Mouse (Mus musculus) embryonic facial prominence, embryonic 10.5 days (tissue): ENCODE results near the gene Tmem151a. TPM values are rescaled to one million over a fixed set of nuclear protein-coding genes. Genes with fewer than 3 reads are reported as not detected.

Experiments used
- DNase-seq: peaks from one replicate; pipeline ENCODE4 v3.0.0-alpha.2; 2017; ENCODE audit warnings: low spot score
- H3K27ac ChIP-seq: fragments of 300-500 bp; sonication (generic); replicated peaks from 2 replicates; pipeline ENCODE4 v1.5.1; 2016; ENCODE audit warnings: mild to moderate bottlenecking
- H3K27me3 ChIP-seq: fragments of 300-500 bp; sonication (generic); replicated peaks from 2 replicates; pipeline ENCODE4 v1.6.1; 2016; ENCODE audit warnings: low read depth, mild to moderate bottlenecking; ENCODE audit not compliant: poor library complexity, severe bottlenecking
- H3K36me3 ChIP-seq: fragments of 300-500 bp; sonication (generic); replicated peaks from 2 replicates; pipeline ENCODE4 v1.6.1; 2016; ENCODE audit warnings: mild to moderate bottlenecking, moderate library complexity
- H3K4me1 ChIP-seq: fragments of 300-500 bp; sonication (generic); 2 replicates; pipeline ENCODE4 v1.6.1; 2016
- H3K4me3 ChIP-seq: fragments of 300-500 bp; sonication (generic); 2 replicates; pipeline ENCODE4 v1.5.1; 2016; ENCODE audit warnings: mild to moderate bottlenecking, moderate library complexity
- H3K9me3 ChIP-seq: fragments of 300-500 bp; sonication (generic); 2 replicates; pipeline ENCODE4 v1.6.1; 2016; ENCODE audit warnings: mild to moderate bottlenecking
- WGBS: fragments of 180-500 bp; shearing (Covaris S2); methylation state at CpG from one replicate; pipeline ENCODE4 v1.1.7; 2016; 5-methylcytosine and 5-hydroxymethylcytosine counted together
- polyA plus RNA-seq: library from polyadenylated mRNA; unstranded; fragments of >200 nt; fragmentation: Nextera tagmentation; extraction: Ambion mirVana; gene quantifications from 2 replicates; pipeline ENCODE4 v1.2.1, GENCODE M21; 2016

Tmem151a gene
- polyA plus RNA-seq, 1 experiment from 2014 or later: 1.4 TPM

DNA sequence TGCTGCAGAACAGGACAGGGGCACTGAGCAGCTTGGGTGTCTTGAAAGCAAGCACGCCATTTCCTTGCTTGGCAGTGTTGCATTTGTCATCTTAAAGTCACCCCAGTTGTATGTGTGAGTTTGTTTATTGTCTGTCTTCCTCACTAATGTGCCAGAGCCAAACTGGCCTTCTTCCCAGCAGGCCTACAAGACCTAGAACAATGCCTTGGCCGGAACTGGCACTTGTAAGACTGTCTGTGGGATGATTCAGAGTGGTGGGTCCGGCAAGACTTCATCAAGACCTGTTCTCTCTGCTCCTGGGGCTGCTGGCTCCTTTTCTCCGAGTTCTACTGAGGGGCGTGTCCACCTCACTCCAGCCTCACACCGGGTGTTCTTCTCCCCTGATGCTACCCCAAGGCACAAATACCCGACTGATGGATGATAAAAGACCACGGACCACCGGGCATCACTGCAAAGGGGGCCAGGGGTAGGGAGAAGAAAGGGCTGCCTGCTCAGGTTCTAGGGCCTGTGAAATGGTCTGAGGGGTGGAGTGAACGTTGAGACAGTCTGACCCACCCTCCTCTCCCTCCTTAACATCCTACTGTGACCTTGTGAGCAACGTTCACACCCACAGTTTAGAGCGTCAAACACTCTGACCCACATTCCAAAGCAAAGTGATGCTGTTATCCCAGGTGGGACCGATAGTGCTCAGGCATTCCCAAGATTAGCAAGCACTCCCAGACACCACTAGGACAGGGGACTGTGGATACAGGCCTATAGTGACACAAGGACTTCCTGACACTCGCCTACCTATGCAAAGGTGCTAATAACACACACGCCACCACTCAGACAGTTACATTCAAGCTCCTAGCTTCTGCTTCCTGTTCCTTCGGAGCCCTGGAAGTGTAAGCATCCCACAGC lies 27.2 kb downstream of the Tmem151a start:
- peak; percentile 10 for DNase-seq
- H3K4me1 ChIP-seq: peaks cover 68% of the 10 kb centered on the region
- H3K9me3 ChIP-seq: no peaks in the 10 kb centered on the region
- H3K36me3 ChIP-seq: 0 out of 2 replicates have a peak, but pooled peaks cover 4% of the 10 kb centered on the region
- peak overlapping the region; percentile 29; the same call in 1 of the 2 replicates for H3K4me3 ChIP-seq
- WGBS: 26% methylated on average over 16 of the region's 16 CpGs
- H3K27ac ChIP-seq: peak overlapping the region; percentile 82
- H3K27me3 ChIP-seq: peaks cover 22% of the 10 kb centered on the region

DNA sequence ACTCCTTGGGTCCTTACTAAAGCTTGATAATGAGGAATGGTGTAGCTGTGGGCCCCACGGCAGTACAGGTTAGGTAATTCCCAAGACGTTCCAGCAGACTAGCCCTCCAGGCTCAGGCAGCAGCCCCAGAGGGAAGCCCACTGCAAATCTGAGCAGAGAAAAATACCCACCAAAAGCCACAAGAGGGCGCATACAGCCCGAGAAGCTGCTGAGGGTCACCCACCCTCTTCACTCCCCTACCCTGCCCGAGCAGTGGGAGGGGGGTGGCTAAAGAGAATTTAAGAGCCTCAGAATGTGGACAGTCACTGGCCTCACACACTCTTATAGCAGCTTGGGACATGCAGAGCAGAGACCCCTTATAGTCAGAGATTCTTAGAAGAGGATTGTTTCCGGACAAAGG lies 29.1 kb downstream of the Tmem151a start:
- WGBS: 11% methylated on average over 6 of the region's 6 CpGs
- Histone ChIP-seq H3K27ac (peak overlapping the region; percentile 77), H3K36me3 (0 out of 2 replicates have a peak, but pooled peaks cover 4% of the 10 kb centered on the region), H3K9me3 (no peaks in the 10 kb centered on the region), H3K4me3 (0 out of 2 replicates have a peak overlapping the region, but pooled peaks have one; percentile 19), H3K4me1 (peaks cover 65% of the 10 kb centered on the region), H3K27me3 (peaks cover 41% of the 10 kb centered on the region)
- peak; percentile 81 for DNase-seq

DNA sequence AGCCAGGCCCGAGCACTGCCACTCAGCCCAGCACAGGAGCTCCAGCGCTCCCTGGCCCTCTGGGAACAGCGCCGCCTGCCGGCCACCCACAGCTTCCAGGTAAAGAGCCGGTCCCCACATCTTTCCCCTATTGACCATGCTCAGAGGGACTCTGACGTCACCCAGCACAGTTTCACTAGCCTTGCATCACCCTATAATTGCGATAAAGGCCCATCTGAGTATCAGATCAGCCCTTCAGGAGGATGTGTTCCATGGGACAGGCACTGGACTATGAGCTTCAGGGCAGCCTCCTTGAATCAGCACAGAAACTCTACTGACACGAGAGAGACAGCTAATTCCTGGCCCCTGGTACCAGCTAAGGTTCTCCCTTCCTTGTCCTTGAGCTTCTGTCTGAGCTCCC lies 31.4 kb downstream of the Tmem151a start:
- Histone ChIP-seq H3K9me3 (no peaks in the 10 kb centered on the region), H3K4me3 (peak overlapping the region; percentile 17; the same call in 1 of the 2 replicates), H3K27me3 (peaks cover 56% of the 10 kb centered on the region), H3K27ac (no peak overlapping the region), H3K36me3 (peaks cover 12% of the 10 kb centered on the region), H3K4me1 (peaks cover 63% of the 10 kb centered on the region)
- DNase-seq: peak; percentile 84
- WGBS: 17% methylated on average over 9 of the region's 9 CpGs

DNA sequence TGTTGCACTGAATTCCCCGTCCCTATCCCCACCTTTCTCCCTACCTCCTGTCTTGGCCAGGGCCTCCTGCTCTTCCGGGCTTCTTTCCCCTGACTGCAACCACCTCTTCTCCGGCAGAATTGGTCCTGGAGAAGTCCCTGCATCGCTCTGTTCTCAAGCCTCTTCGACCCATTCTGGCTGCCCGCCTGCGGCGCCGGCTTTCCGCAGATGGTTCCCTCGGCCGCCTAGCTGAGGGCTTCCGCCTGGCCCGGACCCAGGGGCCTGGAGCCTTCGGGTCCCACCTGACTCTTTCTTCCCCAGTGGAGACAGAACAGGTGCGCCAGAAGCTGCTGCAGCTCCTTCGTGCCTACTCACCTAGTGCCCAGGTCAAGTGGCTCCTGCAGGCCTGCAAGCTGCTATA lies 32.5 kb downstream of the Tmem151a start:
- Histone ChIP-seq H3K9me3 (no peaks in the 10 kb centered on the region), H3K36me3 (peaks cover 23% of the 10 kb centered on the region), H3K27me3 (peaks cover 56% of the 10 kb centered on the region), H3K4me1 (peaks cover 53% of the 10 kb centered on the region), H3K4me3 (no peak overlapping the region), H3K27ac (peak overlapping the region; percentile 37; the same call in 1 of the 2 replicates)
- no peak for DNase-seq
- 63% methylated on average over 17 of the region's 17 CpGs for WGBS

DNA sequence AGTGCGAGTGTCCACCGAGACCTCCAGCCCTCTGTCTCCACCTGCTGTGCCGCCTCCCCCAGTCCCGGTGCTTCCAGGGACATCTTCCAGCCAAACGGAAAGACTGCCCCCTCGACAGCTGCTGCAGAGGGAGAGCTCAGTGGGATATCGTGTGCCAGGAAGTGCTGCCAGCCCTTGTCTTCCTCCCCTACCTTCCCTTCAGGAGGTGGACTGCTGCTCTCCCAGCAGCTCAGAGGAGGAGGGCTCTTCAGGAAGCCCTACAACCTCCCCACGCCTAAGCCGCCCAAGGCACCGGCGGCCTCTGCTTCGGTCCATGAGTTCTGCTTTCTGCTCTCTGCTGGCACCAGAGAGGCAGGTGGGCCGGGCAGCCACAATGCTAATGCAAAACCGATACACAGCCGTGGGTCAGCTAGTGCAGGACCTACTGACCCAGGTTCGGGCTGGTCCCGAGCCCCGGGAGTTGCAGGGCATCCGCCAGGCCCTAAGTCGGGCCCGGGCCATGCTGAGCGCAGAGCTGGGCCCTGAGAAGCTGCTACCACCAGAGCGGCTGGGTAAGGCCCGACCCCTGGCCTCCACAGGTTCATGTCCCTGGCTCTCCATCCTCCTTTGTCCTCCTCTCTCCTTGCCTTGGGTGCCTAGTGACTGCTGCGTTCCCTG lies 33.0 kb downstream of the Tmem151a start:
- Histone ChIP-seq H3K4me1 (peaks cover 48% of the 10 kb centered on the region), H3K9me3 (no peaks in the 10 kb centered on the region), H3K27ac (peak overlapping the region; percentile 37; the same call in 1 of the 2 replicates), H3K27me3 (peaks cover 56% of the 10 kb centered on the region), H3K36me3 (peaks cover 28% of the 10 kb centered on the region), H3K4me3 (peak overlapping the region; percentile 44)
- DNase-seq: no peak
- 25% methylated on average over 25 of the region's 25 CpGs for WGBS

DNA sequence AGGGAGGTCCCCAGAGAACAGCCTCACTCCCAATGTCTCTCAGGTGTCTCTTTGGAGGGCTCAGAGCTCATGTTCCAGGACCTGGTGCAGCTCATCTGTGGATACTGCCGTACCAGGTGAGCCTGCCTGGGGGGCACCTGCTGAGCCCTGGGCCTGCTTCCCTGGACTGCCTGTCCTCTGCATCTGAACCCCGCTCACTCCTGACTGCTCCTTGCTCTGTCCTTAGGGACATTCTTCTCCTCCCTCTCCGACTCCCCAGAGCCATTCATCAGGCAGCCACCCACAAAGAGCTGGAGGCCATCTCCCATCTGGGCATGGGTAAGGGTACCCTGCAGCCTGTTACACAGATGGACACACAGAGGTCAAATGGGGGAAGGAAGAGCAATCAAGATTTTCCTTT lies 33.8 kb downstream of the Tmem151a start:
- H3K27me3 ChIP-seq: peaks cover 56% of the 10 kb centered on the region
- peaks cover 41% of the 10 kb centered on the region for H3K4me1 ChIP-seq
- no peaks in the 10 kb centered on the region for H3K9me3 ChIP-seq
- WGBS: 35% methylated on average over 3 of the region's 3 CpGs
- peak overlapping the region; percentile 44 for H3K4me3 ChIP-seq
- no peak for DNase-seq
- H3K27ac ChIP-seq: peak overlapping the region; percentile 67
- H3K36me3 ChIP-seq: peaks cover 36% of the 10 kb centered on the region

DNA sequence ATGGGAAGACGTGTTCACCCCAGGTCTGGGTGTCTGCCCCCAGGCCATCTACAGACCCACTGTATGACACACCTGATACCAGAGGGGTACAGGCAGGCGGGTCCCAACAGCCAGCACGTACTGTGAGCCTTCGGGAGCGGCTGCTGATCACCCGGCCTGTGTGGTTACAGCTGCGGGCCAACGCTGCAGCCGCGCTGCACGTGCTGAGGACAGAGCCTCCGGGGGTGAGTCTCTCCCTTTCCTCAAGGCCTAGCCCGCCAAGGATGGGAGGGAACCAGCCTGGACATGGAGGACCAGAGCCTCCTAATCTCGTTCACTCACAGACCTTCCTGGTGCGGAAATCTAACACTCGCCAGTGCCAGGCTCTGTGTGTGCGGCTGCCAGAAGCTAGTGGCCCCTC lies 34.3 kb downstream of the Tmem151a start:
- no peaks in the 10 kb centered on the region for H3K9me3 ChIP-seq
- H3K4me1 ChIP-seq: peaks cover 36% of the 10 kb centered on the region
- peak overlapping the region; percentile 67 for H3K27ac ChIP-seq
- H3K36me3 ChIP-seq: peaks cover 41% of the 10 kb centered on the region
- DNase-seq: peak; percentile 52
- peaks cover 56% of the 10 kb centered on the region for H3K27me3 ChIP-seq
- peak overlapping the region; percentile 44 for H3K4me3 ChIP-seq
- 4% methylated on average over 17 of the region's 17 CpGs for WGBS

DNA sequence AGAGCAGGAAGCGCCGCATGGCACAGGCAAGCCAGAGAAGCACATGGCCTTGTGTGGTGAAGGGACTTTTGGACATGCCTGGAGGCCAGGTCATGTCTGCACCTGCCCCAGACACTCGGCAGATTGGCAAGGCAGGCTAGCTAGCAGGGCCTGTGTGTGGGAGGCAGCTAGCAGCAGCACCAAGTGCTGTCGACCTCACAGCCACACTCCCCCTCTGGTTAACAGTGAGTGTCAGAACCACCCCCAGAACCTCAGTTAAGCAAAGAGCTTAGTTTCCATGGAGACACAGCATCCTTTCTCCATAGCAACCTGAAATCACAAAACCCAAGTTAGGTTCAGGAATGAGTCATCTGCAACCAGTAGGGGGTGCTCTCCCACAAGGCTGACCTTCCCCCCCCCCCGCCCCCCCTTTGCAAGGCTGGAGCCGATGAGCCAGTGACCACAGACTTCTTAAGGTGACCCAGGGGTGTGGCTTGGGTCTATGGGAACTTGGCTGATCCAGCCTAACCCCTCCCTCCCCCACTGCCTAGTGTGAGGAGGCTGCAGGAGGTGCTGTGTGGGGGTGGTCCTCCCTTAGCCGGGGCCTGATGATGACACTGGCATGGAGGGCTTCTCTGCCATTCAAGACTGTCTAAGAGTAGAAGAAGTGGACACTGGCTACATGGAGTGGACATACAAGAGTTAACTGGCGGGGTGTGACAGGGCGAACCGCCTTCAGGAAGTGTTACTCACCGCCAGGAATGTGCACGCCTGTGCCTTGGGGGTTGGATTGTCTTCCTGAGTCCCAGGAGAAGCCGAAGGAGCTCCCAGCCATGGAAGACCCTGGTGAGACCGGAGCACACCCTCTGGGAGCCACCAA lies 35.1 kb downstream of the Tmem151a start, which contains the start of gene Rin1:
Rin1 (plus strand) TSS at position 435 of the 859 bp plus-strand sequence.
- Histone ChIP-seq H3K27ac (peak within 1 kb of the TSS; percentile 67), H3K4me1 (peaks cover 36% of the 10 kb centered on the region), H3K27me3 (peaks cover 54% of the 10 kb centered on the region), H3K4me3 (peak within 1 kb of the TSS; percentile 44), H3K36me3 (peaks cover 49% of the 10 kb centered on the region), H3K9me3 (no peaks in the 10 kb centered on the region)
- peak; percentile 76 for DNase-seq
- 12% methylated on average over 14 of the region's 14 CpGs for WGBS

DNA sequence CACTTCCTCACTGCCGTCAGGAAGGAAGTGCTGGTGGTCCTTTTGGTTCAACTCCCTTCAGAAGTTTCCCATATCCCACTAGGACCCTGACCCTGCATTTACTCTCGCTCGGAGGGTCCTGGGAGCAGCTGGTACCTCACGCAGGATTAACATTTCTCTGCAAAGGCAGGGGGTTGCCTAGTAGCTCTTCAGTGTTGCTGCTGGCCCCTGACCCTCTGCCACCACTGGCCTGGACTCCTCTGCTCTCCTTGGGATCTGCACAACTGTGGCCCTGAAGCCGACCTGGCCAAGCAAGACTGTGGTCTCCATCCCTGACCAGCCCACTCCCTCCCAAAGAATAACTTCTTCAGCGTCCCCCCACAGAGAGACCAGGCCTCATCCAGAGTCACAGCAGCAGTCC lies 36.0 kb downstream of the Tmem151a start:
- H3K27ac ChIP-seq: no peak overlapping the region
- H3K4me1 ChIP-seq: peaks cover 36% of the 10 kb centered on the region
- peaks cover 54% of the 10 kb centered on the region for H3K36me3 ChIP-seq
- 79% methylated on average over 6 of the region's 6 CpGs for WGBS
- no peak for DNase-seq
- no peaks in the 10 kb centered on the region for H3K9me3 ChIP-seq
- H3K4me3 ChIP-seq: no peak overlapping the region
- peaks cover 46% of the 10 kb centered on the region for H3K27me3 ChIP-seq

DNA sequence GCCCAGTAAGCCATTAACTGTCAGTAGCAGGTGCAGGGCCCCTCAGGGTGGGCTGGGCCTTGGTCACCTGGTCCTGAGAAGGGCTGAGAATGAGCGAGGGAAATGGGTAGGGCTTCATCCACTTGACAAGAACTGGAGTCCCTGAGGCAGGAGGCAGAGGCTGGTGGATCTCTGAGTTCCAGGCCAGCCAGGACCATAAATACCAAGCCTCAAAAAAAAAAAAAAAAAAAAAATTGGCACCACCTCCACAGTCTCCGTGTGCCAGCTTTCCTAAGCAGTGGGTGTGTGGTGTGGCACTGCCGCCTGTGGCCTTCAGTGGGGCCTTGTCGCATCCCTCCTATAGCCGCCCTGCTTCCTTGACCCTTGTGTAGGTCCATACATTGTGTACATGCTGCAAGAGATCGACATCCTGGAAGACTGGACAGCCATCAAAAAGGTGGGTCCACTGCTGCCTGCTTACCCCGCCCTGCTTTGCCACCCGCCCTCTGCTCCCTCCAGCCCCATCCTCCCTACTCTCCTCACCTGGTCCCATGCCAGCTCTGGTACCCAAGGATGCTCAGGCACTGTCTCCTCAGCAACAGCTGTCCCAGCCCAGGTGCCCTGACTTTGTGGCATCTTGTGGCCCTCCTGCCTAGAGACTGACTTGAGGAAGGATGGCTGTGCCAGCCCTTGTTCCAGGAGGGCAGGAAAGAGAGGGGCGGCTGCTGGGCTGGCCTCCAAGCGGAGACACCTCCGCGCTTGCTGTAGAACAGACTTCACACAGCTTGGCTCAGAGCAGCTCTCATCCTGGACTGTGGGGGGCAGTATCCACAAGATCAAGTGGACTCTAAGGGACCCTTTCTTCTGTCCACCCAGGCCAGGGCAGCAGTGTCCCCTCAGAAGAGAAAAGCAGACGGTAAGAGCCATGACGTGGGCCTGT lies 36.9 kb downstream of the Tmem151a start:
- peaks cover 62% of the 10 kb centered on the region for H3K36me3 ChIP-seq
- H3K9me3 ChIP-seq: no peaks in the 10 kb centered on the region
- peaks cover 37% of the 10 kb centered on the region for H3K27me3 ChIP-seq
- H3K4me1 ChIP-seq: peaks cover 36% of the 10 kb centered on the region
- DNase-seq: no peak
- 87% methylated on average over 14 of the region's 14 CpGs for WGBS
- H3K27ac ChIP-seq: no peak overlapping the region
- H3K4me3 ChIP-seq: peak overlapping the region; percentile 21; the same call in 1 of the 2 replicates

DNA sequence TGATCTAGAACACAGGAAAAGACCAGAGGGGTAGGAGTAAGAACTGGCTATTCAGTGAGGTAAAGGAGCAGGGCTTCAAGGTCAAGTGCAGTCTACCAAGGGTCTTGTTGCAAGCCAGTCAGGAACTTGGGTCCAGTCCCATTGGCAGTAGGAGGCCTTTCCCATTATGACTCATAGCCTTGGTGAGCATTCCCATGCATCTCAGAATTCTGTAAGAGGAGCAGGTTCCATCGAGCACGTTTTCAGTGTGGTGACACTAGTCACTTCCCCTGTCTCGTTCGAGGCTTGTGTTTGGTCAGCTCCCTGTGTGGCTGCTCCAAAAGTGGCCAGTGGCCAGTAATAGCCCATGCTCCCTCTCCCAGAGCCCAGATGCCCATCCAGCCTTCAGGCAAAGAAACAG lies 39.8 kb downstream of the Tmem151a start:
- DNase-seq: no peak
- no peak overlapping the region for H3K4me3 ChIP-seq
- peaks cover 34% of the 10 kb centered on the region for H3K4me1 ChIP-seq
- H3K36me3 ChIP-seq: peaks cover 69% of the 10 kb centered on the region
- peaks cover 8% of the 10 kb centered on the region for H3K27me3 ChIP-seq
- WGBS: 75% methylated on average over 4 of the region's 4 CpGs
- H3K9me3 ChIP-seq: no peaks in the 10 kb centered on the region
- H3K27ac ChIP-seq: no peak overlapping the region
